30 mouse cellular contexts compared by ENCODE assay signal in genomic region chr1:134942898-134943297, GRCm38 (mm10).
"Had no signal": no experiment of that assay in that cellular context is flagged by ENCODE, and none has a peak within 500 bp of the region (broad histone marks: within the 10 kb centered on the region; RNA-seq: fewer than 3 reads in every experiment).

No protein-coding gene starts in this region.

- H3K9ac ChIP-seq: limb, embryonic 12.5 days; limb, embryonic 13.5 days; limb, embryonic 15.5 days; liver, embryonic 12.5 days; liver, embryonic 13.5 days; liver, embryonic 14.5 days; liver, embryonic 15.5 days; liver, postnatal 0 days; lung, embryonic 14.5 days; lung, embryonic 15.5 days; midbrain, embryonic 12.5 days; midbrain, embryonic 13.5 days; midbrain, embryonic 15.5 days; neural tube, embryonic 12.5 days had no signal

- H3K27me3 ChIP-seq: limb, embryonic 12.5 days; limb, embryonic 13.5 days; limb, embryonic 15.5 days; liver, embryonic 12.5 days; liver, embryonic 13.5 days; liver, embryonic 15.5 days; lung, embryonic 15.5 days; megakaryocyte, embryonic 14.5 days; midbrain, embryonic 12.5 days; midbrain, embryonic 13.5 days; midbrain, embryonic 15.5 days; neural tube, embryonic 12.5 days had no signal

- H3K27ac ChIP-seq: limb, embryonic 10.5 days; limb, embryonic 12.5 days; limb, embryonic 13.5 days; limb, embryonic 15.5 days; liver, embryonic 12.5 days; liver, embryonic 13.5 days; liver, embryonic 14.5 days; liver, embryonic 15.5 days; lung, embryonic 15.5 days; macrophage; midbrain, embryonic 10.5 days; midbrain, embryonic 12.5 days; midbrain, embryonic 13.5 days; midbrain, embryonic 15.5 days; neural tube, embryonic 12.5 days had no signal

- H3K4me2 ChIP-seq: limb, embryonic 12.5 days; limb, embryonic 13.5 days; limb, embryonic 15.5 days; liver, embryonic 11.5 days; liver, embryonic 12.5 days; liver, embryonic 13.5 days; liver, embryonic 15.5 days; lung, embryonic 14.5 days; lung, embryonic 15.5 days; midbrain, embryonic 11.5 days; midbrain, embryonic 12.5 days; midbrain, embryonic 13.5 days; midbrain, embryonic 15.5 days; neural tube, embryonic 12.5 days had no signal

- DNase-seq: left cerebral cortex, postnatal 4 days; liver; liver, embryonic 13.5 days; liver, postnatal 0 days; lung, adult 18-20 months; lung, adult 2 months; lung, embryonic 14.5 days; lung, postnatal 10 days; lung, postnatal 14 days; lung, postnatal 36 days; lung, postnatal 4 days; midbrain, embryonic 14.5 days had no signal

- H3K4me1 ChIP-seq: limb, embryonic 10.5 days; limb, embryonic 12.5 days; limb, embryonic 13.5 days; midbrain, embryonic 10.5 days; midbrain, embryonic 12.5 days; midbrain, embryonic 13.5 days; midbrain, embryonic 15.5 days; neural tube, embryonic 12.5 days had no signal

- H3K9me3 ChIP-seq: limb, embryonic 10.5 days; limb, embryonic 12.5 days; limb, embryonic 13.5 days; limb, embryonic 15.5 days; liver, embryonic 12.5 days; liver, embryonic 13.5 days; liver, embryonic 15.5 days; lung, embryonic 15.5 days; megakaryocyte, embryonic 14.5 days; midbrain, embryonic 10.5 days; midbrain, embryonic 12.5 days; midbrain, embryonic 13.5 days; midbrain, embryonic 15.5 days; neural tube, embryonic 12.5 days had no signal

- H3K36me3 ChIP-seq: limb, embryonic 10.5 days; limb, embryonic 12.5 days; liver, embryonic 13.5 days; lung, embryonic 15.5 days; midbrain, embryonic 12.5 days; midbrain, embryonic 15.5 days; neural tube, embryonic 12.5 days had no signal

- H3K4me3 ChIP-seq: limb, embryonic 10.5 days; limb, embryonic 12.5 days; limb, embryonic 13.5 days; limb, embryonic 15.5 days; liver, embryonic 12.5 days; liver, embryonic 13.5 days; liver, embryonic 15.5 days; lung, embryonic 15.5 days; megakaryocyte, embryonic 14.5 days; midbrain, embryonic 10.5 days; midbrain, embryonic 12.5 days; midbrain, embryonic 13.5 days; midbrain, embryonic 15.5 days; myocyte; neural tube, embryonic 12.5 days had no signal
